Mouse (Mus musculus) frontal cortex, postnatal 36 days (tissue): ENCODE measurements around the gene Nr5a1.

Experiments used
- DNase-seq, 2 experiments: peaks; one replicate each; pipeline ENCODE4 v3.0.0; 2022; ENCODE audit warnings: low spot score in 2 of 2

Gene Nr5a1

GRCm38 (mm10) chr2:38704336-38704735 lies 10.0 kb downstream of the Nr5a1 start:
- no peak for DNase-seq

- DNase-seq, result no peak
These were observed 14.2 kb downstream of the Nr5a1 start for GRCm38 (mm10) chr2:38700177-38700576.

GRCm38 (mm10) chr2:38698623-38699022 lies 15.7 kb downstream of the Nr5a1 start:
- DNase-seq, result no peak

DNA sequence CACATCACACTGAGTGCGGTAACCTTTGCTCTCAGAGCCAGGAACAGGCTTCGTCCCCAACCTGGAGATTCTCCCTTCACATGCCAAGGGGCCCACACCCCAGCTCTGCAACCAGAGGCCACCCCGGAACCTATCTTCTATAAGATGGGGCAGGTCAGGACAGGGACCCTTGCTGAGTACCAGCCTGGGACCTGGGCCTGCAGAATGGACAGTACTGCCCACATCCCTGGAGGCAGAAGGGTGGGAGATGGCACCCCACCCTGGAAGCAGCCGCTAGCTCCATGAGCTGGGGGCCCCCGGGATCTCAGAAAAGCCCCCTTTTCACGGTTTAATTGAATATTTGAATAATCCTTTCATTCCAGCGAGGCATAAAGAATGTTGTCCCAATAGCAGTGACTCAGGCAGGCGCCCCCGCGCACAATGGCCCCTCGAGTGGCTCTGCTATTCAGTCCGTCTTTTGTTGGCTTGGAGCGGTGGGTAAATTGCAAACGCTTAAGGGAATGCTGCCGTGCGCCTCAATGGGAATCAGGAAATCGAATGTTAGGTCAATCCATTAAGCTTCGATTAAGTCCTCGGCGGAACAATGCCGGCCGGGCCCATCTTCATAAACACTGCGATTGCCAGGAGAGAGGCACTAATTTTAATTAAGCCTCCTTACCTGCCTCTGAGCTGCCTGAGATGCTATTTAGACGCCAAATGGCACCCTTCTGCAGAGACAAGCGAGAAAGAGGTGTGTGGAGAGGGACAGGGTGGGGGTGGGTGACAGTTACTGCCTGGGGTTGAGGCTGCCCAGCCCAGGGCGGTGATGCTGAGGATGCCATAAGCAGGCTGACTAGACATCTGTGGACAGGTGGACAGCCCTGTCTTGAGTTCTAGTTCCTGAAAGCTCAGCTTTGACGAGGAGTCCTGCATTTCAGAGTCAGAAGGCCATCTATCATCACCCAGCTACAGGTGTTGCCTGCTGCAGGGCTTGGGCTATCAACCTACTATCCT lies 16.9 kb downstream of the Nr5a1 start:
- DNase-seq, result no peak

DNA sequence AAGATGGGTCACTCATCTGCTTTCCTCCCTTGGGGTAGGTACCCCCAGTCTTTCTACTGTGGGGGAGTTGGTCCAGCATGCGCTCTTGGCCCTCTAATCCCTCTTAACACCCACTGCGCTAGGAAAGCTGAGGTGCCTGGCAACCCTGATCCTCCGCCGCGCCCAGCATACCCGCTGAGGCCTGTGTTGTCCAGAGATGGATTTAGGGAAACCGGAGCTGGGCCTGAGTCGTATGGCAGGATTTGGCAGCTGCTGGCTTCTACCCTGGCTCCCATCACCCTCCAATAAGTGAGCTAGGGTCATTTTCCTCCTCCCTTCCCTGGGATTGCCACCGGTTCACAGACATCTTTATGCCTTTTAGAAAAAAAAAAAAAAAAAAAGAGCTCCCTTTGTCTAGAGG lies 18.6 kb downstream of the Nr5a1 start:
- DNase-seq, result no peak

- DNase-seq, result no peak
These were observed 22.8 kb downstream of the Nr5a1 start for GRCm38 (mm10) chr2:38691542-38691941.

GRCm38 (mm10) chr2:38689881-38690280 lies 24.5 kb downstream of the Nr5a1 start:
- no peak for DNase-seq

DNA sequence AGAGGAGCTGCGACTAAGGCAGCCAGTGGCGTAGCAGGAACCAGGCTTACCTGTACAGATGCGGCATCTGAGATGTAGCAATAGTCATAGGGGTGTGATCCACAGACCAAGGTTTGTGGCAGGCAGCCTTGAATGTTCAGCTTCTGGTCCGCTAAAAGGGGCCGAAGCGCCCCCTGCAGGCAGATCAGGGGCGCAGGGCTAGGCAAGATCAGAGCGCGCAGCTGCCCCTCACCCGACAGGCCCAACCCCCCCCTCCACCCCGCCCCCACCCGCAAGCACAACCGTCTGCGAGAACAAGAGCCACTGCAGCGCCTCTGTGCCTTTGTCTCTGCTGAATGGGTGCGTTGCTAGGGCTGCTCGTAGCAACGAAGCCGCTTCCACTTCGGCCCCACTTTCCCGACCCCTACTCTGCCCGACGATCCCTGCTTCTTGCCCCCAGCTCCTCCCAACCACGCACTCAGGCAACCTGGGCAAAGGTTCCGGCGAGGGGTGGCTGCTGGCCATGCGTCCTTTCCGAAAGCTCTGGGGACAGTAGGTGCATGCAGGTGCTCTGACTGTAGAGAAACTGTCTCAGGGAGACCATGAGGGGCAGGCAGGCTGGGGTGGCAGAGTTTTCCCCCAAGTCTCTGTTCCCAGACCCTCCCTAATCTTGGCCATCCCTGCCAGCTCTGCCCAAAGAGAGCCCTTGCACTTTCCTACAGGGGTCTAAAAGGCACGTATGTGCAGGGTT lies 25.4 kb downstream of the Nr5a1 start:
- DNase-seq, result peak in 1 of 2 experiments; percentile 35

DNA sequence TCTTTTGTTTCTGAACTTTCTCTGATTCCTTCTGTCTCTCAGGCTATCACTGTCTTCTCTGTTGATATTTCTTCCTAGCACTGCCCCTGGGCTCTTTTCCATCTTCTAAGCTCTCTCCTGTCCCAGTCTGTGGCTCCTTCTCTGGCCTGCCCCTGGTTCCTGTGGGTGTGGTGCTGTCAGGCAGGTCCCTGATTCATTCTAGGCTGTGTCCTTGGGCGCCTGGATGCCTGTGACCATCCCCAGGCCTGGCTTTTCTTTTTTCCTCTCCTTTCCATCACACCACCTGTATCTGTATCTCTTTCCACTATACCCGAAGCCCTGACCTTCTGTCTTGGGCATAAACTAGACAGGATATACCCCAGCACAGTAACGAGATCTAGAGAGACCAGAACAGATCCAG lies 28.6 kb downstream of the Nr5a1 start:
- DNase-seq, result no peak

GRCm38 (mm10) chr2:38683083-38683482 lies 31.3 kb downstream of the Nr5a1 start:
- no peak for DNase-seq

- DNase-seq, result no peak
These were observed 32.1 kb downstream of the Nr5a1 start for GRCm38 (mm10) chr2:38682209-38682608.

GRCm38 (mm10) chr2:38678947-38679346 lies 35.4 kb downstream of the Nr5a1 start:
- DNase-seq, result no peak

GRCm38 (mm10) chr2:38675366-38675969 lies 38.9 kb downstream of the Nr5a1 start:
- no peak for DNase-seq

GRCm38 (mm10) chr2:38672496-38672895 lies 41.8 kb downstream of the Nr5a1 start:
- DNase-seq, result no peak

DNA sequence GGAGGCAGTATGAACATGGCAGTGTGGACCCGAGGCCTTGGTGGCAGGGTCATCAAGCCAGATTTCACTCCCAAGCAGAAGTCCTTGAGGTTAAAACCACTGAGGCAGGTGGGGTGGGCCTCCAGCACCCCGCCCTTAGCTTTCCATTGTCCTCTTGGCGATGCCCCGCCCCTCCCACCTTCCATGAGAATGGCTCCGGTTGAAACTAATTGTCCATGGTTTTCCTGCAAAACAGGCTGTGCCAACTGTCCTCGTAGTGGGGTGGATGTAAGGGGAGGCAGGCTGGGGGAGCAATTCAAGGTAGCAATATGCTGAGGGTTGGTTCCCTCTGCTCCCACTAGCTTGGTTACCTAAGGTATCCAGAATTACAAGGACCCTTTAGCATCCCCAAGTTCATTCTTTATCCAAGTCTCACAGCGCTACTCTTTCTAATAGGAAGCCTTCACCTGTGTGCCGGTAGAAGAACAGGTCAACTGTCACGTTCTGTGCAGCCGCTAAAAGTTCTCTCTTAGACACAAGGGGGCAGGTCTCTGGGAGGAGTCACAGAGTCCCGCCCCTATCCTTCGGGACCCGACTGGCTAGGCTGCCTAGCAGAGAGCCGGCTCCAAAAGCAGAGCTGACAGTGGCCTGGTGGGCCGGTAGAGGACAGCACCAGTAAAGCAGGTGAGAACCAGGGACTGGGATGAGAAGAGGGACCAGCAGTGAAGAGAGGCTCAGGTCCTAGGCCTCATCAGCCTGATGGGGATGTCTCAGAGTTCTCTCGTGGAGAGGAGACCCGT lies 45.4 kb downstream of the Nr5a1 start:
- no peak for DNase-seq

- no peak for DNase-seq
These were observed 52.9 kb downstream of the Nr5a1 start for GRCm38 (mm10) chr2:38661398-38661797.

- peak; percentile 68 to 76 for DNase-seq
These were observed 56.0 kb downstream of the Nr5a1 start for GRCm38 (mm10) chr2:38658338-38658836.

GRCm38 (mm10) chr2:38653694-38654093 lies 60.6 kb downstream of the Nr5a1 start:
- DNase-seq, result no peak

DNA sequence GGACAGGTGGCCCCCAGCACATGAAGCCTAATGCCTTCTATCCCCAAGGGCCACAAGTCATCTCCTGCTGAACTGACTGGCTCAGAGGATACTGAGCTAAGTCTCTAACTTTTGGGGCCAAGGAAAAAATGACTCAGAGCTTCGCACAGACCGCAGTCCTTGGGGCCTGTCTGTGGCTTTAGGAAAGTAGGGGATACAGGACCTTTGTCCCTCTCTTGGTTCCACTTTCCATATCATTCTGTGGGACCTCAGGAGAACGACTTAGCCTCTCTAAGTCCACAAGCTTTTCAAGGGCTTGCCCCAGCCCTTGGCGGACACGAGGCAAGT lies 61.1 kb downstream of the Nr5a1 start:
- no peak for DNase-seq

GRCm38 (mm10) chr2:38652565-38653292 lies 61.6 kb downstream of the Nr5a1 start:
- DNase-seq, result no peak

- DNase-seq, result no peak
These were observed 62.2 kb downstream of the Nr5a1 start for GRCm38 (mm10) chr2:38652098-38652497.
